Mouse (Mus musculus) effector memory CD4-positive, alpha-beta T cell, adult 7 months (primary cell): Measurements from ENCODE around the gene Nhlrc2. TPM values are rescaled to one million over a fixed set of nuclear protein-coding genes. Genes with fewer than 3 reads are reported as not detected.

Source experiments
- polyA plus RNA-seq: library from polyadenylated mRNA; unstranded; fragments of 100-300 nt; shearing (Covaris generic); gene quantifications from one replicate; pipeline ENCODE4 v1.2.1, GENCODE M21; 2017

Gene Nhlrc2
- 21.9 TPM for polyA plus RNA-seq

DNA sequence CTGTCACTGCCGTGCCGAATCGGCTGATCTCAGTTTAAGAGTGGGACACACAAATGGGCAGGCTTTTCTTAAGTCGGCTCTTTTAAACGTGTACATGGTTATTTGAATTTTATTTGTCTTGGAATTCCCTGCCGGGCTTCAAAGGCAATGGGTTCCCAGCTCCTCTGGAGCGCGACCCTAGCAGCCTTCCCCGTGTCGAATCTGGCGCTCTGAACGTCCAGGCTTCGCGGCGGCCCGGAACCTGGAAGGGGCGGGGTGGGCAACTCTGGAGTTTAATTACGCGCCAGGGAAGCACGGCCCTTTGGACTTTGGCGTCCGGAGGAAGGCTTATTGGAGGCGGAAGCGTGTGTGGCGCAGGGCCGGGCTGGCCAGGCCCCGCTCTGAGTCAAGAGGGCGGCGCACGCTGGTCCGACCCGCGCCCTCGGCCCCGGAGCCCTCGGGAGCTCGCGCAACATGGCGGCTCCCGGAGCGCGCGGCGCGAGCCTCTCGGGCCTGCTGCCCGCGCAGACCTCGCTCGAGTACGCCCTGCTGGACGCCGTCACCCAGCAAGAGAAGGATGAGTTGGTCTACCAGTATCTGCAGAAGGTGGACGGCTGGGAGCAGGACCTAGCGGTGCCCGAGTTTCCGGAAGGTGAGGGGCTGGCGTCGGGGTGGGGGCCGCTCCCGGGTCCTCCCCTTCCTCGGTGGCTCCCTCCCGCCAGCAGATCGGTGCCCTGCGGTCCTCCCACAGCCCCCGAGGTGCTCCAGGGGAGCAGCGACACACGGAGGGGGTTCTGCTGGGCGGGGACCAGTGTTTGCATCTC lies at the start of gene Nhlrc2:
Gene Nhlrc2 (plus strand): TSS at position 32 of the 803 bp plus-strand sequence.

DNA sequence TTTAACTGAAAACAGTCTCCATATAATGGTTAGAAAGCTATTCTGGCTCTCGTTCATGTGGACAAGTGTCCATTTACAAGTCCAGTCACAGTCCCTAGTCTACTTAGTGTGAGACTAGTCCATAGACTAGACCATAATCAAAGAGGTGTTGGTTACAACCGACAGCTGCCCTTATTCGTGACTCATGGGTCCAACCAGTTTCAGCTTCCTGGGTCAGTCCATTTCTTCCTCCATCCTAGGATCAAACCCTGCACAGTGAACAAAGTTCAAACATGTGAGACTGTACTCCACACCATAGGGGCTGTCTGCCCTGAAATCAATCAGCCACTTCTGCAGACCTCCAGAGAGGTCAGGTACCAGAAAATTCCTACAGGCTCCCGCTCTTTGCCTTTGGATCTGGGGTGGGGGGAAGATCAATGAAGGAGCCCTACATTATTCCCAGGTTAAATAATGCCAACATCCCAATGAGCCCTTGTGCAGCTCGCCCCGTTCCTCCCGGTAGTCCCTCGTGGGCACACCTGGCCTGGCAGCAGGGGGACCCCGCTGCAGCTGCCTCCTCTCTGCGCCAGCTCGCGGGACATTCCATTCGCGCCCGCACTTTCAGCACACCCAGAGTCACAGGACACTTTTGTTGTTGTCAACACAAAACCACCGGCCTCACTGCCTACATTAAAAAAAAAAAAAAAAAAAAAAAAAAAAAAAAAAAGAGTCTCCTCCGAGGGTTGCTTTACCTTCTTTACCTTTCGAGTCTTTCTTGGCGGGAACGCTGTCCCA lies 418 bp upstream of the Nhlrc2 start, which contains the start of gene Dclre1a:
Gene Dclre1a (minus strand): TSS at position 767 of the 774 bp plus-strand sequence.

Other genes with a start within 250 kb of the Nhlrc2 start
- gene Nrap, start 158.2 kb upstream of the Nhlrc2 start, polyA plus RNA-seq: not detected
- gene Casp7, start 151.1 kb upstream of the Nhlrc2 start, polyA plus RNA-seq: 17.0 TPM
- 0.29 TPM for gene Plekhs1, start 86.6 kb upstream of the Nhlrc2 start, polyA plus RNA-seq
- gene Dclre1a, start within 50 bp of the Nhlrc2 start, polyA plus RNA-seq: 2.4 TPM
- 1.8 TPM for gene Adrb1, start 173.9 kb downstream of the Nhlrc2 start, polyA plus RNA-seq